Mouse (Mus musculus): Measurements from ENCODE around the gene Ergic1. TPM values are rescaled to one million over a fixed set of nuclear protein-coding genes. Genes with fewer than 3 reads are reported as not detected.

Ergic1 gene
- total and polyA plus RNA-seq, 3 experiments, result 22.1 to 92.7 (median 37.1) TPM

GRCm38 (mm10) chr17:26529791-26530241 is 31.5 kb upstream of the Ergic1 start:
- ATAC-seq (ENCODE audit: extremely low read depth, insufficient number of reproducible peaks, low FRiP score, poor library complexity, severe bottlenecking) (no peak), DNase-seq (ENCODE audit: low spot score) (no peak)
- H3K4me1 ChIP-seq (ENCODE audit: insufficient read depth, low read depth, low read length), result peaks cover 64% of the 10 kb centered on the region

GRCm38 (mm10) chr17:26530590-26531081 is 30.7 kb upstream of the Ergic1 start:
- Histone ChIP-seq H3K4me3 (ENCODE audit: low read depth, low read length) (no peak overlapping the region), H3K36me3 (replicated peaks) (no peaks in the 10 kb centered on the region), H3K9me3 (replicated peaks) (no peaks in the 10 kb centered on the region), H3K4me1 (ENCODE audit: insufficient read depth, low read depth, low read length) (peaks cover 66% of the 10 kb centered on the region), H3K27me3 (ENCODE audit: insufficient read depth, low read length) (peaks cover 17% of the 10 kb centered on the region)
- TF ChIP-seq POLR2AphosphoS5 (IDR thresholded peaks at IDR 0.05; ENCODE audit: insufficient replicate concordance, low read depth, low read length) (no peak), TAL1 (conservative IDR thresholded peaks at IDR 0.05; ENCODE audit: low read depth, low read length) (no peak), GATA1 (IDR thresholded peaks at IDR 0.05; ENCODE audit: borderline replicate concordance, low read length) (no peak), CTCF (IDR thresholded peaks at IDR 0.05; ENCODE audit: low read depth, low read length) (no peak), GATA2 (IDR thresholded peaks at IDR 0.05; ENCODE audit: borderline replicate concordance, low read depth, low read length) (no peak)
- DNase-seq (ENCODE audit: low spot score) (no peak), ATAC-seq (ENCODE audit: extremely low read depth, insufficient number of reproducible peaks, low FRiP score, poor library complexity, severe bottlenecking) (no peak)

More at GRCm38 (mm10) chr17:26529791-26530241, 31.5 kb upstream of the Ergic1 start:
- no peak overlapping the region for H3K4me3 ChIP-seq (ENCODE audit: low read depth, low read length)
- no peaks in the 10 kb centered on the region for H3K36me3 ChIP-seq (replicated peaks)
- H3K27me3 ChIP-seq (ENCODE audit: insufficient read depth, low read length), result peaks cover 17% of the 10 kb centered on the region
- TF ChIP-seq GATA1 (IDR thresholded peaks at IDR 0.05; ENCODE audit: borderline replicate concordance, low read length) (no peak), POLR2AphosphoS5 (IDR thresholded peaks at IDR 0.05; ENCODE audit: insufficient replicate concordance, low read depth, low read length) (no peak), CTCF (IDR thresholded peaks at IDR 0.05; ENCODE audit: low read depth, low read length) (no peak), GATA2 (IDR thresholded peaks at IDR 0.05; ENCODE audit: borderline replicate concordance, low read depth, low read length) (no peak), TAL1 (conservative IDR thresholded peaks at IDR 0.05; ENCODE audit: low read depth, low read length) (no peak)
- no peaks in the 10 kb centered on the region for H3K9me3 ChIP-seq (replicated peaks)

DNA sequence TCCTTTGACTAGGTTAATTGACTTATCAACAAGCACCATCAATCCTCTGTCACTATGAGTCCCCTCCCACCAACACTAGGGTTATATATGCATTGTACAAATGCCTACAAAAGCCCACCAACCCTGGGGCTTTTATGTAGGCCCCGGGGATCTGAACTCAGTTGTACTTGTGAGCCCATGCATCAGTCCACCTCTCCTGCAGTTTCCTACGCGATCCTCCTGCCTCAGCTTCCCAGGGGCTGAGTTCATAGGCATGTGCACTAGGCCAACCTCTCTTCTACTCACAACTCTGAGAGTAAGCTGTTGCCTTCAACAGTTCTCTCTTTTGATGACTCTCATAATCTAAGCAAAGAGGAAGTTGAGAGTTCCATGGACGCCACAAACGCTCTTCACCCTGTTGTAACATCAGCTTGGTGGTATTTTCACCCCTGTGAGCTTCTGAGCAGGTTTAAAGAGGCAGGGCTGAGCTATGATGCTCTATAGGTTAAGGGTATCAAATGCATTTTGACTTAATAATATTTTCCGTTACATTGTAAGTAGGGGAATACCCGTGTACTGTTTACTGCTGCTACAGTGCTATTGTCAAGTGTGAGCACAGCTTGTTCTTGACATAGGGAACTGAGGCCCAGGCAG is 29.8 kb upstream of the Ergic1 start:
- no peak overlapping the region for H3K4me3 ChIP-seq (ENCODE audit: low read depth, low read length)
- peaks cover 17% of the 10 kb centered on the region for H3K27me3 ChIP-seq (ENCODE audit: insufficient read depth, low read length)
- DNase-seq (ENCODE audit: low spot score), result no peak
- no peaks in the 10 kb centered on the region for H3K36me3 ChIP-seq (replicated peaks)
- H3K9me3 ChIP-seq (replicated peaks), result no peaks in the 10 kb centered on the region
- peaks cover 73% of the 10 kb centered on the region for H3K4me1 ChIP-seq (ENCODE audit: insufficient read depth, low read depth, low read length)
- ATAC-seq (ENCODE audit: extremely low read depth, insufficient number of reproducible peaks, low FRiP score, poor library complexity, severe bottlenecking), result no peak
- TF ChIP-seq GATA2 (IDR thresholded peaks at IDR 0.05; ENCODE audit: borderline replicate concordance, low read depth, low read length), result no peak
- no peak for TF ChIP-seq GATA1 (IDR thresholded peaks at IDR 0.05; ENCODE audit: borderline replicate concordance, low read length)

DNA sequence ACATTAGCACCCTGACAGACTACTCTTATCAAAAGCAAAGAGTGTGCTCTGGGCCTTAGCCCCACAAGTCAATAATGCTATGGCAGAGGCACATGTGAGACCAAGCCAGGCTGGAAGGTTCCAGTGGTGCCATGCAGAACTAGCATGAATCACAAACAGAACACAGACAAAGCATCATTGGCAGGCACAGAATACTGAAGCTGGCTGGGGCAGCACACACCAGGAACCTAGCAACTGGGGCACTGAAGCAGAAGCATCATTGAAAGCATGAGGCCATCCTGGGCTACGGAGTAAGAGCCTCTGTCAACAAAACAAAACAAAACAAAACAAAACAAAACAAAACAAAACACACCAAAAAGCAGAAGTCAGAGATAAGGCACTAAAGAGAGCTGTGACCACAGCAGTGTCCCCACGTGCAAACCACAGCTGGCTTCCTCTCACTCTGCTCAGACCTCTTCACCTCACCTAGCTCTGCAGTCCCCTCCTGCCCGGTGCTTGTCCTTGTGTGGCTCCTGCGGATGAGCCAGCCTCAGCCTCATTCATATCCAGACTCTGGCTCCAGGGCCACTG is 28.7 kb upstream of the Ergic1 start:
- ATAC-seq (ENCODE audit: extremely low read depth, insufficient number of reproducible peaks, low FRiP score, poor library complexity, severe bottlenecking) (peak; percentile 56), DNase-seq (ENCODE audit: low spot score) (peak; percentile 72)
- TF ChIP-seq GATA1 (IDR thresholded peaks at IDR 0.05; ENCODE audit: borderline replicate concordance, low read length), result no peak
- TF ChIP-seq TAL1 (conservative IDR thresholded peaks at IDR 0.05; ENCODE audit: low read depth, low read length), result peak; percentile 29; the same call in 1 of the 2 replicates
- Histone ChIP-seq H3K4me3 (ENCODE audit: low read depth, low read length) (peak overlapping the region; percentile 51; the same call in 1 of the 2 replicates), H3K9me3 (replicated peaks) (no peaks in the 10 kb centered on the region), H3K4me1 (ENCODE audit: insufficient read depth, low read depth, low read length) (peaks cover 80% of the 10 kb centered on the region), H3K27me3 (ENCODE audit: insufficient read depth, low read length) (peaks cover 14% of the 10 kb centered on the region), H3K36me3 (replicated peaks) (no peaks in the 10 kb centered on the region)

DNA sequence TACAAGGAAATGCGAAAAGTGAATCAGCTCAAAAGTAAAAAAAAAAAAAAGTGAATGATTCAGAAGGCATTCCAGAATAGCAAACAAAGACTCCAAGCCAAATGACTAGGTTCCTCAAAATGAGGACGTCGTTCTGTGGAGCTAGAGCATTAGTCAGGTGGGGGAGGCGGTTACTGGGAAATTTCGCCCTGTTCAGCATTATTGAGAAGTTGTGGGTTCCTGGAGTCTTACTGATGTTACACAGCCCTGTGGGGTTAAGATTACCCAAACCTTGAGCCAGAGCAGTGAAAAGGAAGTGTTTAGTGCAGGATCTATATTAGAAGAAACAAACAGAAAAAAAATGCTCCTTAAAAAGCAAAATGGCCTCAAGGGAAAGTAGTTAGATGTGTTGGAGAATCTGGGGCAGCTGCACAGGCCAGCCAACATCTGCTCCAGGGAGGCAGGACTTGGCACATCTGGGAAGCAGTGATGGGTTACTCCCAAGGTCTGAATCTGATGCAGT is 27.4 kb upstream of the Ergic1 start:
- TF ChIP-seq CTCF (IDR thresholded peaks at IDR 0.05; ENCODE audit: low read depth, low read length) (no peak), TAL1 (conservative IDR thresholded peaks at IDR 0.05; ENCODE audit: low read depth, low read length) (0 out of 2 replicates have a peak, but pooled peaks have one; percentile 16), POLR2AphosphoS5 (IDR thresholded peaks at IDR 0.05; ENCODE audit: insufficient replicate concordance, low read depth, low read length) (no peak)
- peak overlapping the region; percentile 5; the same call in 1 of the 2 replicates for H3K4me3 ChIP-seq (ENCODE audit: low read depth, low read length)
- ATAC-seq (ENCODE audit: extremely low read depth, insufficient number of reproducible peaks, low FRiP score, poor library complexity, severe bottlenecking) (no peak), DNase-seq (ENCODE audit: low spot score) (peak; percentile 42)
- no peaks in the 10 kb centered on the region for H3K9me3 ChIP-seq (replicated peaks)
- H3K36me3 ChIP-seq (replicated peaks), result no peaks in the 10 kb centered on the region
- peaks cover 83% of the 10 kb centered on the region for H3K4me1 ChIP-seq (ENCODE audit: insufficient read depth, low read depth, low read length)
- H3K27me3 ChIP-seq (ENCODE audit: insufficient read depth, low read length), result peaks cover 9% of the 10 kb centered on the region; the same call in 1 of the 2 replicates

GRCm38 (mm10) chr17:26534695-26535094 is 26.6 kb upstream of the Ergic1 start:
- H3K4me1 ChIP-seq (ENCODE audit: insufficient read depth, low read depth, low read length), result peaks cover 81% of the 10 kb centered on the region
- H3K4me3 ChIP-seq (ENCODE audit: low read depth, low read length), result peak overlapping the region; percentile 36; the same call in 1 of the 2 replicates
- ATAC-seq (ENCODE audit: extremely low read depth, insufficient number of reproducible peaks, low FRiP score, poor library complexity, severe bottlenecking), result no peak
- no peaks in the 10 kb centered on the region for H3K36me3 ChIP-seq (replicated peaks)
- H3K9me3 ChIP-seq (replicated peaks), result no peaks in the 10 kb centered on the region
- peaks cover 7% of the 10 kb centered on the region; the same call in 1 of the 2 replicates for H3K27me3 ChIP-seq (ENCODE audit: insufficient read depth, low read length)
- no peak for TF ChIP-seq GATA1 (IDR thresholded peaks at IDR 0.05; ENCODE audit: borderline replicate concordance, low read length)
- peak; percentile 21; the same call in 1 of the 2 replicates for TF ChIP-seq TAL1 (conservative IDR thresholded peaks at IDR 0.05; ENCODE audit: low read depth, low read length)
- no peak for DNase-seq (ENCODE audit: low spot score)
